Mouse (Mus musculus) urinary bladder, postnatal 25 days (tissue): ENCODE measurements around the gene Egfl8.

ENCODE experiments used
- DNase-seq: peaks from one replicate; pipeline ENCODE4 v3.0.0; 2022; ENCODE audit warnings: low spot score

Egfl8 gene

GRCm38 (mm10) chr17:34615871-34616270, at the start of gene Egfl8:
Gene Egfl8, minus strand, starts transcription at chr17:34615971.
- DNase-seq = no peak

- DNase-seq = no peak
Measured at GRCm38 (mm10) chr17:34664472-34664871, 48.7 kb upstream of the Egfl8 start.

GRCm38 (mm10) chr17:34663558-34663957, 47.8 kb upstream of the Egfl8 start:
- DNase-seq = no peak

GRCm38 (mm10) chr17:34662978-34663377, 47.2 kb upstream of the Egfl8 start:
- DNase-seq = no peak

DNA sequence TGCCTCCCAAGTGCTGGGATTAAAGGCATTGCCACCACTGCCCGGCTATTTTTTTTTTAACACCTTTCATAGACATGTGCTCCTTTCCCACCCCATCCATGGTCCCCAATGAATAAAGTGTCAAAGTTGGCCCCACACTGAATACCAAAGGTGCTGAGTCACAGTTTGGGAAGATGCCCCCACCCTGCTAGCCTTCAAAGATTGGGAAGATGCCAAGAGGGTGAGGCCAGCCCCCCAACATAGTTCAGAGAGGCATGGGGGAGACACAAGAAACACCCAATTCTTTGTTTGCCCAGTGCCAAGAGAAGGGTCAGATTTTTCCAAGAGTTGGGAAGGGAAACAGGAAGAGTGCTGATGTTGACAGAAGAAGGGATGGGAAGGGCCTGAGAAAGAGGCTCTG, 46.7 kb upstream of the Egfl8 start:
- no peak for DNase-seq

GRCm38 (mm10) chr17:34661121-34661591, 45.4 kb upstream of the Egfl8 start:
- no peak for DNase-seq

DNA sequence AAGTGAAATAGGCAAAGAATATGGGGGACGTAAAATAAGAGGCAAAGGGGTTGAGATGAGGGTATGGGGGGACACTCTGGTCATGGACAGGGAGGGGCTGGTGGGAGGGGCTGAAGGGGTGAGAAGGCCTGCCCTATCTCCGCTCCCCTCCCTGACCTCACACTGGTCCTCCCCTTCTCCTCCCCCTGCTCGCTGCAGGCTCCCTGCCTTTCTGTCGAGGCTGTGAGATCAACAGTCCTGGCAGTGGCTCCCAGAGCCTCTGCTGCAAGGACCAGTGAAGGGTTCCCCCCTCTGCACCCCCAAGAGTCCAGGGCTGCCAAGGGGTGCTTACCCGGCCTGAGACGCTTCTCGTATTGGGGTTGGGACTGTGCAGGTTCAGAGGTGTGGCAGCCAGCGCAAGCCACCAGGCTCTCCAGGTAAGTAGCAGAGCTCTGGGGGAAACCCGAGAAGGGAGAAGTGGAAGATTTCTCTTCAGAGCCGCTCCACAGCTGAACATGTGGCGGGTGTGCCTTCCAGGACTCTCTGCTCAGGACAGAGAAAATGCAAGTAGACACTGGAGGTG, 44.6 kb upstream of the Egfl8 start:
- DNase-seq = no peak

DNA sequence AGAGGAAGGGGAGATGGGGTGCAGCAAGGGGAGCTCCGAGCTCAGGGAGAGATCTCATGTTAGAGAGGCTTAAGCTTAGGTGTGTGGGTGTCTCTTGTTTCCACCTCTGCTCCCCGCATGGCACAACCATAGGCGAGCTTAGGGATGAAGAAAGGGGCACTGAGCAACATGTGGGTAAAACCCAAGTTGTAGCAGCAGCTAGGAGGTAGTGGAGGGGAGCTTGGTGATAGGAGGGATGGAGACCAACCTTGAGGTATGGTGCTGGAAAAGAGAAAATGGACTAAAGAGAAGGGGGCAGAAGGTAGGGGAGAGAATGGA, 44.1 kb upstream of the Egfl8 start:
- DNase-seq = no peak

- no peak for DNase-seq
Measured at GRCm38 (mm10) chr17:34659181-34659896, 43.6 kb upstream of the Egfl8 start.

DNA sequence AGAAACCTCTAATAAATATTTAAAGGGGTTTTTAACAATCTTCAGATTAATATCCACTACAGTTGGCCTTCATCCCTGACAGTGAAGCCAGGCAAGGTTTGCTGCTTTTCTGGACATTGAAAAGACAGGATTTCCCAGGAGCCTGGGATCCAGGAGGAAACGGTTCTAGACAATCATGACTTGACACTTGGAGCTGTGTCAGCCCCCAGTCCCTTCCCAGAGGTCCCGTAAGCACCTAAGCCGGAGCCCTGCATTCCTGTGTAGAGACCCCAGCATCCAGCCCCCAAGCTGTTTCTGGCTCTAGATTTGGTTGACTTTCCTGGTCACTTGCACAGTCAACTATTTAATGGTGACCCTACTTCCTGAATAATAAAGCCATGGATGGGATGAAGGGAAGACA, 42.8 kb upstream of the Egfl8 start:
- DNase-seq = no peak

DNA sequence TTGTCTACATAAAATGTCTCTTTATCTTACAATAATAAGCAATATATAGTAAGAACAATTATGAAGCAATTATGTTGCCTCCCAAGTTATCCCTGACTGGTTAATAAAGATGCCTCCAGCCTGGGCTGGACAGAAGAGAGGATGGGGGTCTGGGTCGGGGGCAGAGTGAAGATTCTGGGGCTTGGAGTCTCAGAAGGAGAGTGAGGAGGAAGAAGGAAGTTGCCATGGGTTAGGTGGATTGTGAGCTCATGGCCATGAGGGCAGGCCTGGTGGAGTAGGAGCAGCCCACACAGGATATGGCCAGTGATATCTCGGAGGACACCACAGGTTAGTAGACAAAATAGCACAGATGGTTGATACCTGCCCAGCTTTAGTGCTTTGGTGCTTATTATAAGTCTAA, 42.4 kb upstream of the Egfl8 start:
- no peak for DNase-seq

DNA sequence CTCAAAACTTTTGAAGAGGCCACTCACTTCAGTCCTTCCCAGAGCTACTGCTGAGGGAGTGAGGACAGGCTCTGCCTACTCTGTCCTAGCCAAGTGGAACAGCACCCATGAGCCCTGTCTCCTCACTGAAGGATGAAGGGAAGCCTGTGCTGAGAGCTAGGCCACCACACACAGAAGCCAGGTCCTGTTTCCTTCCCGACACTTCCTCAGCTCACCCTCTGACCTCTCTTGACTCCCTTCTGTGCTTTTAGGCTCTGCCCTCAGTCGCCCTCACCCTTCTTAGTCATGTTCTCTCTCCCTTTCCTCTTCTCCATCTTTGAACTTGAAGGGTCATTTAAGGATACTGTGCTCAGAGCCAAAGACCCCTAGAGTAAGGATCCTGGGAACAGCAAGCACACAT, 41.5 kb upstream of the Egfl8 start:
- no peak for DNase-seq

DNA sequence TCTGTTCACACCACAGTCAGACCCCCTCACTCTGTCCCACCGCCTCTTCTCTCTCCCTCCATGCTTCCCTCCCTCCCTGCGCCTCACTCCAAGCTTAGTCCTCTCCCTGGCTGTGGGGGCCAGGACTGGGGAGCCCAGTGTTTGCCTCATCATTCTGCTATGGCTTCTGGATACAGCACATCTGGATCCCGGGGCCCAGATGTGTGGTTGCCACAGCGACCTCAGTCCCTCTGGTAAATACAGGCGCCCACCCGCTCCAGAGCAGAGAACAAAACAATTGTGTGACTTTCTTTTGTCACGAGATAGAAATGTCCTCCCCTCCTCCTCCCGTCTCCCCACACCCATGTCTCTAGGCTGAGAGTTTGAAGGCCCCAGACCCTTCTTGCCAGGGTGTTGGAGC, 40.9 kb upstream of the Egfl8 start:
- no peak for DNase-seq

GRCm38 (mm10) chr17:34655581-34655991, 39.8 kb upstream of the Egfl8 start:
- peak; percentile 75 for DNase-seq

DNA sequence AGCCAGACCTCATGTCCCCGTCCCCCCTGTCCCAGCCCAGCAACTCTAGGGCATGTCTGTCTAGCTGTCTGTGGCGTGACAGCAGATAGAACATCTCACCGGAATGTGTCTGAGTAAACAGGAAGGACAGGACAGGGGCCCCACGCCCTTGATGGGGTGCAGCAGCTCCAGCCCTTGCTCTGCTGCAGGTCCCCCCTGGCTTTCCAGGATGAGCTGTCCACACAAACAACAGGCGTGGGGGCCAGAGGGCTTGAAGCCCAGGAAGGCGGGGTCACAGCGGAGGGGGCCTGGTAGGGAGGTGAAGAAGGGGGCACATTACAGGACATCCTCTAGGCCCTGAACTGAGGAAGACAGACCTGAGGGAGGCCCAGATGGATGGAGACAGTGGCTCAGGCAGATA, 39.4 kb upstream of the Egfl8 start:
- DNase-seq = peak; percentile 43

GRCm38 (mm10) chr17:34654392-34654791, 38.6 kb upstream of the Egfl8 start:
- DNase-seq = no peak

DNA sequence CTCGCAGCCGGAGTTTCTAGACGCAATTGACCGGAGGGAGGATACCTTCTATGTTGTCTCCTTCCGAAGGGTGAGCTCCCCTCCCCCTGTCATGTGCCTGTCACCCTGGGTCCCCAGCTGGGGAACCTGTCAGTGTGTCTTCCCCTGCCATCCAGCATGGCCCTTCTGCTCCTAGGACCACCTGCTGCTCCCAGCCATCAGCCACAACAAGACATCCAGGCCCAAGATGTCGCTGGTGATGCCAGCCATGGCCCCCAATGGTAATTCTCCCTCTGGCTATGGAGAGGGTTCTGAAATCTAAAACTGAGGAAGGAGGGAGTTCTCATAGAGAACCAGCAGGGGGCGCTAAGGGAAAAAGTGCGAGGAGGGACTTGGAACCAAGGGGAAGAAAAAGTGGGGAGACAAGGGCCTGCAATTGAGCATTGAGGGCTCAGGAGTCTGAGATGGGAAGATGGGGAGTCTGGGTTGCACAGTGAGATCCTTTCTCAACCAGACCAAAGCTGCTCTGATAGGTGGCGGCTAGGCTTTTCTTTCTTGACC, 38.0 kb upstream of the Egfl8 start:
- DNase-seq = peak; percentile 74

- DNase-seq = no peak
Measured at GRCm38 (mm10) chr17:34652985-34653384, 37.2 kb upstream of the Egfl8 start.

GRCm38 (mm10) chr17:34652546-34652945, 36.8 kb upstream of the Egfl8 start:
- DNase-seq = no peak

- DNase-seq = no peak
Measured at GRCm38 (mm10) chr17:34651507-34652221, 35.9 kb upstream of the Egfl8 start.

DNA sequence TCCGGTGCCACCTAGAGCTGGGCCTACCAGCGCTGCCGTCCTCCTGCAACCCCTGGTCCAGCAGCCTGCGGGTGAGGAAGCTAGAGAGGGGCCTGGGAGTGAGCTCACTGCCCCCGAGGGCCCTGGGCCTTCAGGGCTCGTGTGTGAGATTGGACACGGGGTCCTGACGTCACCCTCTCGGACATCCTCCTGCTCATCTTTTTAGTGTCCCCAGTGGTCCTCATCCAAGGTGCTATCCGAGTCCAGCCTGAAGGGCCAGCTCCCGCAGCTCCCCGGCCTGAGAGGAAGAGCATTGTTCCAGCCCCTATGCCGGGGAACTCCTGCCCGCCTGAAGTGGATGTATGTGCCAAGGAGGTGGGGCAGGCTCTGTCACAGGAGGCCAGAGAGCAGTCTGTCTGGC, 35.0 kb upstream of the Egfl8 start:
- DNase-seq = no peak

GRCm38 (mm10) chr17:34649106-34649864, 33.5 kb upstream of the Egfl8 start:
- DNase-seq = no peak
